Mouse (Mus musculus) kidney, postnatal 0 days (tissue): ENCODE measurements at regions not wholly inside any gene's neighbourhood (a gene's known extent, or its start where the extent isn't known, plus 50 kb on each side); places are given as distances from the start of the nearest gene placed in this dataset.
"Not testable (repeated sequence)": the region's sequence is repeated elsewhere in the genome, so short reads cannot be mapped to it uniquely, and the experiment has no call there.

Experiments
- ATAC-seq: fragments of 200-750 bp; cut with Nextera tagmentation; replicated peaks from 2 replicates; pipeline ENCODE4 v1.8.0; 2017; ENCODE audit warnings: low read depth, moderate number of reproducible peaks, moderate TSS enrichment, moderate library complexity; ENCODE audit not compliant: low FRiP score
- DNase-seq: peaks from one replicate; pipeline ENCODE4 v3.0.0-alpha.2; 2016; ENCODE audit warnings: low spot score
- H3K27ac ChIP-seq: fragments of 300-500 bp; sonication (generic); 2 replicates; pipeline ENCODE4 v1.5.1; 2014; ENCODE audit warnings: mild to moderate bottlenecking
- H3K27me3 ChIP-seq: fragments of 300-500 bp; sonication (generic); 2 replicates; pipeline ENCODE4 v1.6.1; 2014; ENCODE audit warnings: low read length, mixed read lengths; ENCODE audit not compliant: insufficient read depth
- H3K36me3 ChIP-seq: fragments of 300-500 bp; sonication (generic); 2 replicates; pipeline ENCODE4 v1.6.1; 2014; ENCODE audit warnings: low read length, mixed read lengths; ENCODE audit not compliant: insufficient read depth
- H3K4me1 ChIP-seq: fragments of 300-500 bp; sonication (generic); replicated peaks from 2 replicates; pipeline ENCODE4 v1.6.1; 2014; ENCODE audit warnings: antibody characterized with exemption, low read length, mixed read lengths; ENCODE audit not compliant: insufficient read depth
- H3K4me2 ChIP-seq: fragments of 300-500 bp; sonication (generic); 2 replicates; pipeline ENCODE4 v1.6.1; 2014; ENCODE audit warnings: mild to moderate bottlenecking, low read length, moderate library complexity, mixed read lengths
- H3K4me3 ChIP-seq: fragments of 300-500 bp; sonication (generic); replicated peaks from 2 replicates; pipeline ENCODE4 v1.5.1; 2014; ENCODE audit warnings: low read depth, low read length
- H3K9ac ChIP-seq: fragments of 300-500 bp; sonication (generic); 2 replicates; pipeline ENCODE4 v1.6.1; 2014; ENCODE audit warnings: low read depth, low read length
- H3K9me3 ChIP-seq: fragments of 300-500 bp; sonication (generic); replicated peaks from 2 replicates; pipeline ENCODE4 v1.6.1; 2016; ENCODE audit warnings: low read length, inconsistent platforms, mixed read lengths
- CTCF ChIP-seq: IDR thresholded peaks from 2 replicates; pipeline ENCODE4 v1.5.1; 2016; ENCODE audit warnings: antibody characterized with exemption, low read depth, mild to moderate bottlenecking, moderate library complexity
- WGBS: fragments of 180-500 bp; shearing (Covaris S2); extraction: QIAGEN DNeasy Blood & Tissue Kit; methylation state at CpG from one replicate; pipeline ENCODE4 v1.1.7; 2014; 5-methylcytosine and 5-hydroxymethylcytosine counted together

DNA sequence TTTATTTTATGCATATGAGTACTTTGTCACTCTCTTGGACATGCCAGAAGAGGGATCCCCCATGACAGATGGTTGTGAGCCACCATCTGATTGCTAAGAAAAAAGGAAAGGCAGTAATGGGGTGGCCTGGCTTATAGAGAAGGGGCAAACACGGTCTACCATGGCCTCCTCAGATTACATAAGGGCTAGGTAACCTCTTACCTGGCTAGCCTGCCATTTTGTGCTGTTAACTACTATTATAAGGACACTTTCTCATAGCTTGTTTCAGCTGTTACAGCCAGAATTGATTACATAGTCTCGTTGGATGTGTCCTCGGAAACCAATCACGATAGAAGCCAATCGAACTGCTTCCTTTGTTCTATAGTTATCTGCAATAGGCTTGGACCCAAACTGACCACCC is 60.9 kb upstream of the Gm14496 start:
- DNase-seq = no peak
- no peaks in the 10 kb centered on the region for H3K27me3 ChIP-seq
- no peak overlapping the region for H3K4me2 ChIP-seq
- H3K27ac ChIP-seq = no peak overlapping the region
- no peaks in the 10 kb centered on the region for H3K9me3 ChIP-seq
- no peaks in the 10 kb centered on the region for H3K4me1 ChIP-seq
- no peak for TF ChIP-seq CTCF
- H3K4me3 ChIP-seq = no peak overlapping the region
- no peak for ATAC-seq
- WGBS = 82% methylated on average over 5 of the region's 5 CpGs
- H3K36me3 ChIP-seq = no peaks in the 10 kb centered on the region
- H3K9ac ChIP-seq = no peak overlapping the region

DNA sequence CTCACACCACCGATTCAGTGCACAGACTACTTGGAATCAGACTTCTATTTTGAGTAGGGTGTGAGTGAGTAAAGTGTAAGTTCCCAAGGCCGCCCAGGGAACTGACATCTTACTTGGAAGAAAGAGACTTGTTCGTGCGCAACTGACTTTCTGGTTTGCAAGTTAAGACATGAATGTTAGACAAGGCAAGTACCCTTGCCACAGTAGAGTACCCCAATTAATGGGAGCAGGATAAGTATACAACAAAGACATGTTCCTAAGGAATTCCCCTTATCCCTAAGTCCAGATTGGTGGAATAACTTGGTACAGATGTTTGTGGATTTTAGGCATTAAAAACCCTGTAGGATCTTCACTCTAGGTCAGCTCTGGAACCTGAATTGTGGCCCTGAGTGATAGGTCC is 60.4 kb upstream of the Gm14496 start:
- not testable (repeated sequence) for H3K9me3 ChIP-seq, H3K27ac ChIP-seq, ATAC-seq, H3K4me3 ChIP-seq, H3K27me3 ChIP-seq, H3K4me1 ChIP-seq, DNase-seq, H3K4me2 ChIP-seq, H3K36me3 ChIP-seq, H3K9ac ChIP-seq
- 93% methylated on average over 4 of the region's 4 CpGs for WGBS

- not testable (repeated sequence) for H3K4me2 ChIP-seq, H3K27ac ChIP-seq, H3K4me1 ChIP-seq, H3K4me3 ChIP-seq, H3K9ac ChIP-seq, H3K9me3 ChIP-seq, H3K36me3 ChIP-seq, H3K27me3 ChIP-seq
- 0 out of 2 replicates have a peak, but pooled peaks have one; percentile 60 for ATAC-seq
- WGBS = 77% methylated on average over 3 of the region's 3 CpGs
- DNase-seq = peak; percentile 72
Observed at GRCm38 (mm10) chr2:181931077-181931815, 59.7 kb upstream of the Gm14496 start.

- Histone ChIP-seq H3K27me3 (no peaks in the 10 kb centered on the region), H3K9ac (no peak overlapping the region), H3K4me2 (no peak overlapping the region), H3K27ac (no peak overlapping the region), H3K9me3 (no peaks in the 10 kb centered on the region), H3K36me3 (no peaks in the 10 kb centered on the region), H3K4me1 (no peaks in the 10 kb centered on the region), H3K4me3 (no peak overlapping the region)
- peak; percentile 19; the same call in 1 of the 2 replicates for TF ChIP-seq CTCF
- 86% methylated on average over 2 of the region's 2 CpGs for WGBS
- DNase-seq (peak; percentile 72), ATAC-seq (no peak)
Observed at GRCm38 (mm10) chr2:181931918-181932605, 58.9 kb upstream of the Gm14496 start.
